Mouse (Mus musculus): Measurements from ENCODE around the gene Fga.

DNA sequence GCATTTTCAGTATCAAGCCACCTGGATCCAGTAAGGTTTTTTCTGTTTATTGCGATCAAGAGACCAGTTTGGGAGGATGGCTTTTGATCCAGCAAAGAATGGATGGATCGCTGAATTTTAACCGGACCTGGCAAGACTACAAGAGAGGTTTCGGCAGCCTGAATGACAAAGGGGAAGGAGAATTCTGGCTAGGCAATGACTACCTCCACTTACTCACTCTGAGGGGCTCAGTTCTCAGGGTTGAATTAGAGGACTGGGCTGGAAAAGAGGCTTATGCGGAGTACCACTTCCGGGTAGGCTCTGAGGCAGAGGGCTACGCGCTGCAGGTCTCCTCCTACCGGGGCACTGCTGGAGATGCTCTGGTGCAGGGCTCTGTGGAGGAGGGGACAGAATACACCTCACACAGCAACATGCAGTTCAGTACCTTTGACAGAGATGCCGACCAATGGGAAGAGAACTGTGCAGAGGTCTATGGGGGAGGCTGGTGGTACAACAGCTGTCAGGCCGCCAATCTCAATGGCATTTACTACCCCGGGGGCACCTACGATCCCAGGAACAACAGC, 7.0 kb downstream of the Fga start:
- TF ChIP-seq CTCF (IDR thresholded peaks at IDR 0.05; ENCODE audit: insufficient read depth, low read length), result no peak
- no peak for TF ChIP-seq POLR2A (IDR thresholded peaks at IDR 0.05; ENCODE audit: borderline replicate concordance, extremely low read depth, low read depth, low read length)

All from lung, adult 2 months (tissue).